Mouse (Mus musculus) cerebral cortex, adult 2 months (tissue): ENCODE data around the gene Tmem52b.

Source experiments
- WGBS: fragments of 180-500 bp; shearing (Covaris S2); methylation state at CpG from one replicate; pipeline ENCODE4 v1.1.7; 2018; 5-methylcytosine and 5-hydroxymethylcytosine counted together

The Tmem52b gene

GRCm38 (mm10) chr6:129532942-129533860 is 20.8 kb downstream of the Tmem52b start, which contains the start of gene Gabarapl1:
Gene Gabarapl1 (plus strand): TSS chr6:129533160.
- WGBS, result under 1% methylated on average over 55 of the region's 55 CpGs

GRCm38 (mm10) chr6:129534057-129534456 is 21.7 kb downstream of the Tmem52b start:
- 2% methylated on average over 9 of the region's 9 CpGs for WGBS

DNA sequence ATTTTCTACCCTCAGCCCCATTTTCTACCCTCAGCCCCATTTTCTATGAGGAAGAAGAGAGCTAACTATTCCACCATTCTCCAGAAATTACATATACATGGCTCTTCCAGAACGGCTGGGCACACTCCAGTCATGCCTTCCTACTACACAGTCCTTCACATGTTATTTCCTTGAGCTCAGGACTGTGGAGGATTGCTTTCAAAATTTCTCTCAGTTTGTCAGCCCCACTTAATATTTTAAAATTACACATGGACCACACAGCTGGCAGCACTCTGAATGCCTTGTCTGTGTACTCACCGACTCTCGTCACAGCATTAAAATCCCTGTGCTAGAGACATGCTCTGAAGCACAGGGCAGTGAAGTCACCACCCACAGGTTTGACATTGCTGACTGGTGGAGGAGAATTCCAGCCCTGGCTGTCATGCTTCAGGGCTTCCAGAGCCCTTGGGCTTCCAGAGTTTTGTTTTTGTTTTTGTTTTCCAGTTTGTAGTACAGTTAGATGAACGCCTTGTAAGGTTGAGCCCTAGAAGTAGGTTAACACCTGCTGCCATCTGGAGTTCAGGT is 22.4 kb downstream of the Tmem52b start:
- 9% methylated on average over 4 of the region's 4 CpGs for WGBS

DNA sequence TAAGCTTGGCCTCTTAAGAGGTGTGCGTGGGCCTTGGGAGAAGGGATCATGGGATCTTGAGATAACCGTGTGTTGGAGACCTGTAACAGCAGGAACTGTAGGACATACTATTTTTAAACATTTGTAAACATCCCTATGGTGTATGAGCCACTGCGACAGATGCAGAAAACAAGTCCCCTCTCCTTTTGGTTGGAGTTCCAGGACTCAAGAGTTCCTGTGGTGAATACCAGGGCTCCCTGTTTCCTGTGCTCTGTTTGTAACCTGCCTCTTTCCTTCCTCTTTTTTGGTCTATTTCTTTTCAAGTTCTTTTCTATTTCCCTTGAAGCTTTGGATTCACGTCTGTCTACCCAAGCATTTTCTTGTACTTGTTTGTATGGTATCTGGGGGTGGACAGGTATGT is 23.4 kb downstream of the Tmem52b start:
- 21% methylated on average over 4 of the region's 4 CpGs for WGBS

DNA sequence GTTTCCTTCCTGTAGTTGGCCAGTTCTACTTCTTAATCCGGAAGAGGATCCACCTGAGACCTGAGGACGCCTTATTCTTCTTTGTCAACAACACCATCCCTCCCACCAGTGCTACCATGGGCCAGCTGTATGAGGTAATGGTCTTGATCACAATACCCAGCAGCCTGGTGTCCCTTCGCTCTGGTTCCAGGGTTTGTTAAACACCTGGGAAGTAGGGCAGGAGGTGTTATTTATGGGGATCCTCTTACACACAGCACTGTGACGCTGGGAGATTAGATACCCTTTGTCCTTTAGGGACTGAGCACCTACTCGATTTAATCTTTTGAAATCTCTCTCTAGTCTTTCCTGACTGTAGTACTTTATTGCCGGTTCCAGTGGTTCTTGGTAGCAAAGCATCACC is 26.2 kb downstream of the Tmem52b start:
- 74% methylated on average over 6 of the region's 6 CpGs for WGBS

DNA sequence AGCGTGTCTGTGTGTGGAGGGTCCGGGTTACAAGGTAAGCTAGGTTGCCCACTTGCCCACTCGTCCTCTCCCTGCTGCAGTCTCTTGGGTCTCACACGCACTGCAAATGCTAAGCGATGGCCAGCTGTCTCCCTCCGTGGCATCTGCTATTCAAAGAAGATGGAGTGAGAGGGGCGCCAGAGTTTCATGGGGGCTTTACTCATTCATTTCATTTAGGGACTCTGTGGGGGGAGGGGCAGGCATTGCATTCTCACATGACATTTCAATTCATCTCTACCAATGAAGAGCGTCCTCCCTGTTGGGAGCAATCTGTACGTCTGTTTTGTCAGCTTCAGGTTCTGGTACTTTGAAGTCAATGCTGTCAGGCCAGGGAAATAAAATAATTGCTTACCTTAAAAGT is 29.6 kb downstream of the Tmem52b start:
- 55% methylated on average over 9 of the region's 9 CpGs for WGBS

DNA sequence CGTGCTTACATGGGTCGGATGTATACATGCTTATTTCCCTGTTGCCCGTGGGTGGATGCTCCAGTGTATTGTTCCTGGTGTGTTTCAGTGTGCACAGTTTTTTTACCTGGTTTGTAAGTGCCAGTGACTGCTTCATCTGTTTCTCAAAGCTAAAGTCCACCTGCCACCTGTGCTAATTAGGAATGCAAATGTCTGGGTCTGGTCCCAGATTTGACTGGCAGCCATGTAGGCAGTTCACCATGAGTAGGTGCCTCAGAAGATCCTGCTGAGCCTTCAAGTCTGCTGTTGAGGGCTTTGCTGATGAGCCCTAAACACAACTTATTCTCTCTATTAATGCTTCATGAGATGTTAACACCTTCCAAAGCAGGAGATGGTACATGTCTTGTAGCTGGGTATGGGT is 30.2 kb downstream of the Tmem52b start:
- WGBS, result 59% methylated on average over 3 of the region's 3 CpGs

GRCm38 (mm10) chr6:129543709-129544606 is 31.6 kb downstream of the Tmem52b start:
- 42% methylated on average over 6 of the region's 6 CpGs for WGBS

GRCm38 (mm10) chr6:129547277-129547676 is 34.9 kb downstream of the Tmem52b start:
- 88% methylated on average over 2 of the region's 2 CpGs for WGBS

DNA sequence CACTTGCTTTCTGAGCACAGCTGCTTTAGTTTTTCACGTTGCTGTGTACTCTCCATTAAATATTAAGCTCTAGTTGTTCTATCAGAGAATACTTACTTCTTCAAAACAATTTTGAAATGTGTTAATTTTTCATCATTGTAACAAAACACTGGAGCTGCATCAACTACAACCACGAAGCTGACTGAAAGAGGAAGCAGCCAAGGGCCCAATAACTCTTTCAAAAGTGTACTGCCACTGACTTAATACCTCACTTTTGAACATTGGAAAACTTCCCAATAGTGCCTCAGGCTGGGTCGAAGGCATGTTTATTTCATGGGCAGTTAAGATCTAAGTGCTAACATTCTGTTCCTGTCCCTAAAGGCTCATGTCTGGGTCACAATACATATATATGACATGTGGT is 35.7 kb downstream of the Tmem52b start:
- 77% methylated on average over 3 of the region's 3 CpGs for WGBS

GRCm38 (mm10) chr6:129558946-129559640 is 46.7 kb downstream of the Tmem52b start:
- WGBS, result 11% methylated on average over 12 of the region's 12 CpGs

DNA sequence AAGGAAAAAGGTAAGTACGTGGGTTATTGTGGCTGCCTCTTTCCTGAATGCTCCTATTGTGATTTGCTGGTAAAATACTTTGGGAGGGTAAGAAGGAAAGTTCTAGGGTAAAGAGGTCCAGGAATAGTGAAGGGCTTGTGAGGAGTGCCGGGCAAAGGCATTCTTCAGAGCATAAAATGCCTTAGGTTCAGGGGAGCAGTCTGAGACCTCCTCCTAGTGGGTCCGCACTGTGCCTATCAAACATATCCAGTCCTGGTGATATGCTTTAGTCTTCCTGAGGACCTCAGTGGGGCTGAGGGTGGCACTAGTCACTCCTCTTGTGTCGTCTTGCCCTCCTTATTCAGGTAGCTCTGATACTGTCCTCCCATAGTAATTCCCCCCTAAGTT is 47.3 kb downstream of the Tmem52b start:
- 54% methylated on average over 4 of the region's 4 CpGs for WGBS

GRCm38 (mm10) chr6:129565257-129565656 is 52.9 kb downstream of the Tmem52b start:
- WGBS, result 85% methylated on average over 2 of the region's 2 CpGs
